Mouse (Mus musculus): Measurements from ENCODE around the gene Osgep.
"Not testable (repeated sequence)": the region's sequence is repeated elsewhere in the genome, so short reads cannot be mapped to it uniquely, and the experiment has no call there.

Osgep gene

DNA sequence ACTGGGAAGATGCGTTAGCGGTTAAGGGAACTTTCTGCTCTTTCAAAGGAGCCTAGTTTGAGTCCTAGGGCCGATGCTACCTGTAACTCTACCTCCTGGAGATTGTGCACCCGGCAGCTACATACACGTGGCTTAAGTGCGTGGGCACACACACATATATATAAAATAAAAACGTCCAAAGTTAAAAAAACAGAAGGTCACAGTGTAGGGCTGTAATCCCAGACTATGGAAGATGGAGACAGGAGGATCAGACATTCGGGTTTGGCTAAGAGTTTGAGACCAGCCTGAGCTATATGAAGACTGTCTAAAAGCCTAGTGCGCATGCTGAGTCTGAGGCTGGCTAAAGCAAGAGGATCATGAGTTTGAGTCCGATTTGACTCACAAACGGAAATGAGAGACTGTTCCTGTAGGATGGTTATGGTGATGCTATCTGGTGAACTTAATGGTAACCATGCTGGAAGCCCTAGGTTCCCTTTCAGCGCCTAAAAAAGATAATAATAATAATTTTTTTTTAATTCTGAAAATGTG, 6.9 kb upstream of the Osgep start:
- DNase-seq (ENCODE audit: low spot score), result no peak

- DNase-seq (ENCODE audit: low spot score), result peak; percentile 99
Observed at GRCm38 (mm10) chr14:50930754-50931492, 6.2 kb upstream of the Osgep start, which contains the start of the genes Pip4p1 and Pnp. Gene Pip4p1, minus strand, starts transcription at chr14:50930856. Gene Pnp, plus strand, starts transcription at chr14:50931082.

GRCm38 (mm10) chr14:50930377-50930753, 5.7 kb upstream of the Osgep start:
- DNase-seq (ENCODE audit: low spot score), result no peak

DNA sequence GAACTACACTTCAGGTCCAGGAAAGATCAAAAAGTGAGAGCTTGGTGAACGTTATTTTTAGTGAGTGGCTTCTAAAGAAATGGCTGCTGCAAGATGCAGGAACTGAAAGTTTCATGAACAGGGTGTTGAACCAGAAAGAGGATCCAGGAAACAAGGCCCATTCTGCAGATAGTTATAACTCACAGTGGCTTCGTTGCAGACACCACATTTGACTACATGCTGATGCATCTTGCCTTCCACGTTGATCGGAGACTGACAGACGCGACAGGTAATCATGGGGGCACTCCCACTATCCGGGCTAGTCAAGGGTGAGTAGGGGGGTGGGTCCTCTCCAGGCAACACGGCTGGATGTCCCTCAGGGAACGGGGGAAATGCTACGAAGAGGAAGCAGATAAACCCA, 5.3 kb upstream of the Osgep start:
- DNase-seq (ENCODE audit: low spot score), result no peak

- DNase-seq (ENCODE audit: low spot score), result no peak
Observed at GRCm38 (mm10) chr14:50927366-50927765, 2.7 kb upstream of the Osgep start.

- no peak for DNase-seq (ENCODE audit: low spot score)
Observed at GRCm38 (mm10) chr14:50925111-50925920, 623 bp upstream of the Osgep start.

DNA sequence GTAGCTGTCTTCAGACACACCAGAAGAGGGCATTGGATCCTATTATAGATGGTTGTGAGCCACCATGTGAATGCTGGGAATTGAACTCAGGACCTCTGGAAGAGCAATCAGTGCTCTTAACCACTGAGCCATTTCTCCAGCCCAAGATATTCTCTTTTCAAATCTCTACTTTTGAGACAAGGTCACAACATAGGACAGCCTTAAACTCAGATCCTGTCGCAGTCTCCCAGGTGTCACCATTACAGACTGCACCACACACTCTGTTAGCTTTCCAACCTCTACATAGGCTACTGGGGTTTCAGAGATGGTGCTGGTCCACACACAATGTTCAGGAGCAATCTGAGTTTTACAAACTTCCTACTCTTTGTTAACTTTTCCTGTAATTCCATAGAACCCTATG, 1.3 kb downstream of the Osgep start:
- not testable (repeated sequence) for DNase-seq (ENCODE audit: low spot score)

GRCm38 (mm10) chr14:50911356-50911755, 13.3 kb downstream of the Osgep start:
- no peak for DNase-seq (ENCODE audit: low spot score)

DNA sequence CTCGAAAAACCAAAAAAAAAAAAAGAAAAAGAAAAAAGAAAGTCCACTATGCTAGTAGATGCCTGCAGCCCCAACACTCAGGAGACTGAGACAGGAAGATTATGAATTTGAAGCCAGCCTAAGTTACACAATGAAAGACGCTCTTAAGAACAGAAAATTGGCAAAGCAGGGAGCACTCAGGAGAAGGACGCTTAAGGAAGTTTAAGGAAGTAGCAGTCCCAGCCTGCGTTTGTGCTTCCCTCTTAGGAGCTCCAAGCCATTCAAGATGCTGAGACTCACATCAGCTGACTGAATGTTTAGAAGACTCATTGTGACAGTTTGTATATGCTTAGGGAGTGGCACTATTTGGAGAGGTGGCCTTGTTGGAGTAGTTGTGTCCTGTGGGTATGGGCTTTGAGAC, 16.6 kb downstream of the Osgep start:
- DNase-seq (ENCODE audit: low spot score), result no peak

- DNase-seq (ENCODE audit: low spot score), result not testable (repeated sequence)
Observed at GRCm38 (mm10) chr14:50905327-50905726, 19.4 kb downstream of the Osgep start.

GRCm38 (mm10) chr14:50904828-50905129, 19.9 kb downstream of the Osgep start:
- DNase-seq (ENCODE audit: low spot score), result no peak

- DNase-seq (ENCODE audit: low spot score), result no peak
Observed at GRCm38 (mm10) chr14:50903973-50904827, 20.5 kb downstream of the Osgep start.

GRCm38 (mm10) chr14:50897992-50898391, 26.7 kb downstream of the Osgep start:
- not testable (repeated sequence) for DNase-seq (ENCODE audit: low spot score)

DNA sequence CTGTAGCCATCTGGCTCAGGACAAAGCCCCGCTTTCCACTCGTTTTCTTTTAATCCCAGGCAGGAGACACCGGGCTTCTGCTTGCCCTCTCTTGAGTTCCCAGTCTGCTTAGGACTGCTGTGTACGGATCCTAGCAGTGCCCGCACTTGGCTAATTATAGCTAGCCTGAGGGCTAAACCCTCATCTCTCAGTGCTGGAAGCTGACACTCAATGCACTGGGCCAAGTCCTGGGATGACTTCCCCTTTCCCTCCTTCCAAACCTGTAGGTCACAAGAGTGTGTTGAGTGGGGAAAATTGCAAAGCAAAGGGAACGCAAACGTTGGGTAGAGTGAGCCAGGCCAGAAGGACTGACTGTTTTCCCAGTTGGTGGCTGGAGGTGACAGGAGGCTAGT, 27.3 kb downstream of the Osgep start, which contains the start of gene Klhl33:
Gene Klhl33, minus strand, starts transcription at position 134 of the 392 bp plus-strand sequence.
- no peak for DNase-seq (ENCODE audit: low spot score)

DNA sequence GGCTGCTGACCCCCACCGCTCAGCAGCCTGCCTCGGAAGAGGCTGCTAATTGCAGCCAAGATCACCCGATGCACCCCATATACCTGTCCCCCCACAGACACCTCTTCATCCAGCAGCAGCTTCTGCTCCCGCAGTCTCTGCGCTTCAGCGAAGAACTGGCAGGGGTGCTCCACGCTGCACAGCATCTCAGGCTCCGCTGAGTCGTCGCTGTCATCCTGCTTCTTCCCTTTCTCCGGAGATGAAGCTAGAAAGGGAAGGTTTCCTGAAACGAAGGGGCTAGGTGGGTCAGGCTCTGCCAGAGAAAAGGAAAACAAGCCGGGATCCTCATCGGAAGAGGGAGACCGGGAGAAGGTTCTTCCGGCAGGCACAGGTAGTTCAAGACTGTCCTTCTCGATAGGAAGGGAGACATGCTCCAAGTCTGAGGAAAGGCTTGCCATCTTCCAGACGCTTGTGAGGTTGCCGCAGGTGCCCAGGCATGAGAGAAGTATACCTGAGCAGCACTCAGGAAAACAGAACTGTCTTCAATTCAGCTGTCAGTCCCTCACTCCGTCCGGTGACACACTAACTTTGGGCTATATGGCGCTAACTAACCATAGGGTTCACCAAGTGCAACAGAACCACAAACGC, 27.8 kb downstream of the Osgep start:
- no peak for DNase-seq (ENCODE audit: low spot score)

DNA sequence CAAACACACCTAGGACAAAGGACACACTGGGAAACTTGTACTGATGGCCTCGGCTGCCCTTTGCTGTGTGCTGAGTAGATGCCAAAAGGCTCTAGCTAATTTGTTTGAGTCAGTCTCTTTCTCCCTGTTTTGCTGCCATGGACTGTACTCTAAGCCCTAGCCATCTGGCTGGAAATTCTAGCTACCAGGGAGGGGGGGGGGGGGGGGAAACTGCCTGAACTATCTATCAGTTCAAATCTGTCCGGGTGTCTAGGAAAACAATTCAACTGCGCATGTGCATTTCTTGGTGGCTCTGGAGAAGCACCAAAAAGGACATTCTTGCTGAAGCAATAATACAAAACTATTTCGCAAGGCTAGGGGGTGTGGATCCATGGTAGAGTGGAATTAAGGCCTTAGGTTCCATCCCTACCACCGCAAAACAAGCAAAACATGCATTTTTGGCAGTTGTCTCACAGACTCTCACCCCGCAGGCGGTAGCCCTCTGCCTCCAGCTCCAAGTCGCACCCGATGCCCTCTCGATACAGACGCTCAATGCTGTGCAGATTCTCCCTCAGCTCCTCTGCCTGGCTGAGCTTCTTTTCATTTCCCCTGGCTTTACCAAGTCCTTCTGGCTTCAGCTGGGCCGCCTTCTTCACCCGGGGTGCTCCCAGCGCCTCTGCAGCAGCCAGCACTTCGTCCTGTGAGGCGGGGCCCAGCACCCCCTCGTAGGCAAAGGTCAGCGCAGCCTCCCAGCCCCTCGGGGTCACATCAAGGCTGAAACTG, 28.5 kb downstream of the Osgep start:
- peak; percentile 26 for DNase-seq (ENCODE audit: low spot score)

DNA sequence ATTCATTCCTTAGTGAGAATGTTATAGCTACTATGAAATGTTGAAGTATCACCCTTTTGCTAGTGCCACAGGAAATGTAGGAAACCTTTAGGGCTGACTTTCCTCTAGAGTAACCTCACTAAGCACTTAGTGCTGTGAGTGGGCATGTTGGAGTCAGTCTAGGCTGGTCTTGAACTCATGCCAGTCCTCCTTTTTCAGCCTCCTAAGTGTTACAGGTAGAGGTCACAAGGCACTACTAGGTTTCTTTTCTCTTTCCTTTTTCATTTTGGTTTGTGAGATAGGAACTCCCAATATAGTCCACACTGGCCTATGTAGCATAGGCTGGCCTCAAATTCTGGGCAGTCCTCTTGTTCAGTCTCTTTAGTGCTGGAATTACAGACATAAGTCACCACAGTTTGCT, 29.3 kb downstream of the Osgep start:
- DNase-seq (ENCODE audit: low spot score), result no peak

DNA sequence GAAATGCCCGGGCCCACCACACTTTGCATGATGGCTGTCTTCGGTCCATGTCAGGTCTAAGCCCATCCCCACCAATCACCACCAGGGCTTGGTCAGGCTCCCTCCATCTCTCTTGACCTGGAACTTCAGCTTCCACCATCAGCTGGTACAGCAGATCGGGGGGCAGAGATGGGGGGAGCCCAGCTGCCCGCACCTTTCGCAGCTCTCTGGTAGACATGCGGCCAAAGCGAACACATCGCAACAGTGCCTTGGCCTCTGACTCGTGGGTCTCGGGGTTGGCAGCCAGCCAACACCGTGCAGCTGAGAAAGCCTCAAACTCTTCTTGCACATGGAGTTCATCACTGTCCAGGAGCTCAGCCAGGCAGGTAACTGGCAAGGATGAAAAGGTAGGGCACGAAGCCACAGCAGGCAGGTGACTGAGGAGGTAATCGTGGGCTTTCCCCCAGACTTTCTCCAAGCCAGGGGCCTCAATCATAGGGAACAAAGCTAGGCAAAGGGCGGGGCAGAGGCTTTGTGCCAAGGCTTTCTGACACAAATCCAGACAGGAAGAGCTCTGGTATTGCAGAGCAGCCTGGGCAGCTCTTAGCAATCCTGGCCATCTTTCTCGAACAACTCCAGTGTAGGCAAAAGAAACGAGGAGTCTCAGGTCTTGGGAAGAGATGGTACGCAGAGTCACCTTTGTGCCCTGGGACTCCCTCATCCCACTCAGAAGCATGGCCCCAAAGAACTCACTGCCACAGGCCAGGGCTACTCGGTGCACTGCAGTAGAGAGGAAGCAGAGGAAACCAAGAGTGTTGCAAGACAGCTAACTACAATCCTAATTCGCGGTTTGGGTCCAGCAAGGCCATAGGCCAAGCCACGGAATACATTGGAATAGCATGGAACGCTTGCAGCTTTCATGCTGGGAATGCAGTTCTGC, 31.9 kb downstream of the Osgep start:
- no peak for DNase-seq (ENCODE audit: low spot score)

DNA sequence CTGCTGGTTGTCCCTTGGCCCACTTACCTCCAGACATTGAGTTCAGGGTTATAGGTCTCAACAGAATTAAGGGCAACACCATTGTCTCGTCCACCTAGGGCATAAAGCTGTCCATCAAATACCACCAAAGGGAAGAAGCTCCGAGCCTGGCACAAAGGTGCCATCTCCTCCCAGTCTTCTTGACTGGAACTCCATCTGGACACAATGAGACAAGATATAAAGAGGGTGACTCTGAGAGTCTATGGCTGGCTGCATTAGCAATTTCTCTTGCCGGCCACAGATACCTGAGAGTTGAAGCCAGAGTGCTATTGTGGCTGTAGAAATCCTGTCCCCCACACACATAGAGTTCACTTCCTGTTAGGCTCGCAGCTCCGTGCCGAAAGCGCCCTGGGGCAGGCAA, 32.6 kb downstream of the Osgep start:
- DNase-seq (ENCODE audit: low spot score), result no peak

- DNase-seq (ENCODE audit: low spot score), result no peak
Observed at GRCm38 (mm10) chr14:50891621-50892020, 33.1 kb downstream of the Osgep start.

Measured in left cerebral cortex, adult 11 months (tissue).